Mouse (Mus musculus) mouse embryonic stem cell (cell line): ENCODE measurements around the gene Rbbp8nl.

Experiments
- in situ Hi-C, 2 experiments: fragments of 300-500 bp; cut with MboI; formaldehyde crosslinking; loops; 1 replicate in 1 of 2; 3 replicates in 1 of 2; pipeline ENCODE4 v1.14.3; 2019 to 2020; ENCODE audit warnings: low sequenced_read_pairs in 2 of 2, low pct_unique_long_range_greater_than_20kb in 1 of 2, mixed read lengths in 1 of 2; ENCODE audit not compliant: unreplicated experiment in 1 of 2

Gene Rbbp8nl

DNA sequence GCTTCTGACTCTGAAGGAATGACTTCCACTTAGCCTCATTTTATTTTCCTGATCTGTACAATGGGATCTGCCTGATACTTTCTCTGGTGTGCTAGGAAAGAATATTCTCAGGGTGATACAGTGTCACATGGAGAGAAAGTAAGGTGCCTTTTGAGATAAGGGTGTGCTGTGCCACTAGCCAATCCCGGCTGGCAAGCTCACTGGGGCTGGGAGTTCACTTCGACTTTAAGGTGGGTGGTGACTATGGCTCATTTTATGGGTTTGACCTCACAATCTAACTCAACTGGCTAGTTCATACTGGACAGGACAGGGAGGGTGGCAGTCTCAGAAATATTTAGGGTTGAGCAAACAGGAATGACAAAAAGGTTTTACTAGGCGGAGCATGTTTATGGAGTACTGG, 52.7 kb downstream of the Rbbp8nl start:
- in situ Hi-C loops, result no loop called here

DNA sequence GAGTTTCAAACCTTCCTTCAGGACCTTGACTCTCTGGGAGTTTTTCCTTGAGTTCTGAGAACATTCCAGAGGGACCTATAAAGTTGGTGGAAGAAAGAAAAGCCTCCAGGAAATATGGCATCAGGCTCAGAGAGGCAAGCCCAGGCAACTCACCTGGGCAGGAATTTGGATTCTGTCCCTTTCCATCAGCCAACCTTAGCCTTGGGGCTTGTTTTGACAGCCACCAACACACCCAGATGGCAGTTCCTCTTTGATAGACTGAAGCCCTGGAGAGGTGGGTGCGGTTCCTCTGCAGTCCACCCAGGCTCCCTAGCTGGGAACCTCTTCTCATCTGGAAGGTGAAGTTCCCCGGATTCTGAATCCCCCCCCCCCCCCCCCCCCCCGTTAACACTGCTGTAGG, 53.2 kb downstream of the Rbbp8nl start:
- in situ Hi-C loops, result no loop called here

DNA sequence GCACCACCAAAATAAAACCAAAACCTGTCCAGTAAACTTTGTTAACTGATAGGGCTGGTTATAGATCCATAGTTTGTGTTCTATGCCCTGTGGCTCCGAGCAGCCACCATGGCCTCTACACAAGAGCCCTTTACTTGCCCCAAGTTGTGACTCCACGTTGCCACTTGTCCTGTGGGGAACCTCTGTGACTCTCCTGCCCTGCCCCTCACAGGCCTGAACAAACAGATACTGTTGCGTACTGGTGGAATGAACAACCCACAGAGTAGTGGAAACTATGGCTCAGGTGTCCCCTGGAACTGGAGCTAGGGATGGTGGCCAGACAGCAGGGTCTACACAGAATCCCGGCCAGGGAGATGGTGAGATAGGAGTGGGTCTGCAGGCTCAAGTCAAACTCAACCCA, 53.9 kb downstream of the Rbbp8nl start:
- in situ Hi-C loops, result no loop called here

DNA sequence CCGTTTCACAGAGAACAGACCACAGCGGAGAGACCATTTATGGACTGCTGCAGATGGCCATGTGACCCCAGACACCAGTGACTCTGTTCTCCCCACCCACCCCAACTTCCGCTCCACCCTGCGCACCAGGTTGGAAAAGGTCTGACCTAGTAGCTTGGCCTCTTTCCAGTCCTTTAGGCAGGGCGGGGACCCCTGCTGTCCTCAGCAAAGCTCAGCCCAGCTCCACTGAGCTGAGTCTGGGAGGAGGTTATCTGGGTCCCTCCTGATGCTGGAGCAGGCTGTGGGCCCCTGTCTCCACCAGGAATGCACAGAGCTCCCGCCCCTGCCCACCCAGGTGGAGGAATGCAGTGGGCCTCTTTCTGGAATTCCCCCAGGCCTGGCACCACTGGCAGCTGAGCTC, 54.7 kb downstream of the Rbbp8nl start:
- in situ Hi-C loops, result no loop called here

DNA sequence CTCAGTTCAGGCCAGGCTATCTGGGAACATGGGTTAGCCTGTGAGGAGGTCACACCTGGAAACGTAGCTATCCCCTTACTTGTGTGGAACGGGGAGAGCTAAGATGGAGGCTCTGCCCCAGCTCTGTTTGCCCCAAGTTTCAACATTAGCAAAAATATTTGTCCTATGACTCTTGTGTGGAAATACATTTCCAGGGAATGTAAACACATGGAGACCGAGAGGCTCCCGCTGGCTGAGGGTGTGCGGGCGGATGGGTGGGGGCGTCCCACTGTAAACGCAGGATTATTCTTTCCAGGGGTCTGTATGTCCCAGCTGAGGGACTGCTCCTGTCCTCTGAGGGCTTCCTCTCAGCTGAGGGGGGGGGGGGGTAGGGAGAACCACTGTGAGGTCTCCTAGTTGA, 55.3 kb downstream of the Rbbp8nl start:
- in situ Hi-C loops, result no loop called here

DNA sequence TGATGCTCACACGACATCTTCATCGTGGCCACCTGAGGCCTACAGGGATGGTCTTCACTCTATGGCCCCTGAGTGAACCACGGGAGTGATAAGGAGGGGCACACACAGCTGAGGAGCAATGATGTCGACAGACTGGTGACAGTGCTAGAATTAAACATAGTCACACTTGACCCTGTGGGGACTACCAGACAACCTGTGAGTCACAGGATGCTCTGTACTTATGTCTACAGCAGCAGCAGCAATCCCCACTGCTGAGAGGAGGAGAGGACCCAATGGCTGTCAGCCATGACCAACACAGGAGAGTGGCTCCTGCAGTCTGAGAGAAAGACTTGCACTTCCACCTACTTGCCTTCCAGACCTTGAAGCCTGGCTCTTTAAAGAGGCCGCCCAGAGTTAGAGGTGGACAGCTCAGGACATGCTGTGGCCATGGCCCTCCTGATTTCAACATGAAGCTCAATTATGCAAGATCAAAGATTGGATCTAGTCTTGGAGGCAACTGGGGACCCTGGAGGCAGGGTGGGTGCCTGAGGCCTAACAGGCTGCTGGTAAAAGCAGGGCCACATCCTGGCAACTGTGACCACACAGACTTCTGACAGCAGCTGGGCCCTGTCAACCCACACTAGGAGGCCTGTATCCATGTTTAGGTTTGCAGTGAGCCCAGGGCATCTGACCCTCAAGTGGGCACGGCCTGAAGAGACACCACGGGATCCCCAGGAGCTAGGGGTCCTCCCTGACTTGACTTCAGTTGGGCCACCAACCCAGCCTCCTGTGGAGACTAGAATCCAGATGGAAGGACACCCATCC, 56.4 kb downstream of the Rbbp8nl start:
- in situ Hi-C loops, result no loop called here

DNA sequence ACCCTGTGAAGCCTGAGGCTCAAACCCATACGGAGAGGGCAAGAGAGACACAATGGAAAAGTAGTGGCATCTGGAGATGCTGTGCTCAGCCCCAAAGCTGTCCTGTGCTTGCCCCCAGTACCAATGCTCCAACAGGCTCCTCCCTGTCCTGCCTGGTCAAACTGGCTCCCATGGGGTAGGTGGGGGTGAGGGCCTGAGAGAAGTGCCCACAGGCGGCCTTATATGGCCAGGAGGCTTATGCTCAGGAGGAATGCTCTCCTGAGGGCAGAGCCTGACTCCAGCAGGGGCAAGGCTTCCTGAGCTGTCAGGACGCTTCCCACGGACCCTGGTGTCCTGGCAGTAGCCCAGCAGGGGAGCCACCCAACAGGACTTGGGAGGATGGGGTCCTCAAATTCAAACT, 59.2 kb downstream of the Rbbp8nl start:
- in situ Hi-C loops, result no loop called here

DNA sequence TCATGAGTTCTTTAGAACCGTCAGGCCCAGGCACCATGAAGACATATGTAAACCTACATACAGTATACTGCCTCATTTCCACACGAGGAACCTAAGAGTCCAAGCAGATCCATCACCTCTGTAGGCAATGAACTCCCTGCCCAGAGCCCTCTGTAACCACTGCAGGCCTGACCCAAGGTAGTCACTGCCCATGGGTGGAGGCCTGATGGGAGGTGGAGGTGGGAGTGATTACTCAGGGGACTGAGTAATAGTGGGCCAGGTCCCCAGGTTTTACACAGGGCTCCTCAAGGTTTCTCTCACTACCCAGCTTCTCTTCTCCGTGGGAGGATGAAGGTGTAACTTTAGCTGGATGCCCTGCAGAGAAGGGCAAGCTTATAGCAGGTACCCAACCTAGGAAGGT, 60.5 kb downstream of the Rbbp8nl start:
- in situ Hi-C loops, result no loop called here

DNA sequence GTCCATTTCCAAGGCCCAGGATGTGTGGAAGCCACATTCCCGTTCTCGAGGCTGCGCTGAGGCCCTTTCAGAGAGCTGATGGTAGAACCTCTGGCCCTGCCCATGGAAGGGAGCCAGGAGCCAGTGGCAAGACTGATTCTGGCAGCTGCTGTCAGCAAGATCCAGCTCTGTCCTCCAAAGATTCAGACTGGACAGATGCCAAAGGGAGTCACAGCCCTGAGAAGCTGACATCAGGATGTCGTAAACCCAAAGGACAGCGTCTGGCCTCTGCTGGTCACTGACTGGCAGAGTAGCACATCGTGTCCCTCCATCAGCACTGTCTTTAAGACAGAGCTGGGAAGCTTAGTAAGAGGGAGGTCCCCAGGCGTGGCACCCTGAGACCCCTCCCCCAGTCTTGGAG, 61.1 kb downstream of the Rbbp8nl start:
- in situ Hi-C loops, result no loop called here

DNA sequence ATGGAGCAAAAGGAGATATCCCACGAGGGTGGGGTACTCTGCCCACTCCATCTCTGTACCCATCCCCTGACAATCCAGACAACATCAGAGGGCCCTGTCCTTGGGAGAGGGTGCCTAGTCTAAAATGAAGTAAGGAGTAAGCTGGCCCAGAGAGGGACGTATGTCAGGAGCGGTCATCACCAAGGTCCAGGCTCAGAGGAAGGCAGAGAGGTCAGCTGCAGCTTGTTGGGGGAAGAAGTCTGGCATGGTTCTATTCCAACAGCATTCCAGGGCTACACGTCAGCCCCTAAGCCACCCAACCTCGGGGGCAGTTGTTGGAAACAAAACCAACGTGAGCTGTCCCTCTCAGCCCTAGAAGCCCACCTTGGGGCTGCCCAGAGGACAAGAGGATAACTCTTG, 61.6 kb downstream of the Rbbp8nl start:
- in situ Hi-C loops, result no loop called here
